Mouse (Mus musculus) inflammation-experienced regulatory T-cells, adult 16 weeks (primary cell): ENCODE measurements around the gene Ccnb1. TPM values are rescaled to one million over a fixed set of nuclear protein-coding genes. Genes with fewer than 3 reads are reported as not detected.

Experiments
- polyA plus RNA-seq: library from polyadenylated mRNA; unstranded; fragments of 100-300 nt; shearing (Covaris generic); gene quantifications from one replicate; pipeline ENCODE4 v1.2.1, GENCODE M21; 2017

Ccnb1 gene
- polyA plus RNA-seq, result 9.7 TPM

GRCm38 (mm10) chr13:100786414-100786867 is at the start of gene Ccnb1:
Gene Ccnb1, minus strand, starts transcription at chr13:100786570.

DNA sequence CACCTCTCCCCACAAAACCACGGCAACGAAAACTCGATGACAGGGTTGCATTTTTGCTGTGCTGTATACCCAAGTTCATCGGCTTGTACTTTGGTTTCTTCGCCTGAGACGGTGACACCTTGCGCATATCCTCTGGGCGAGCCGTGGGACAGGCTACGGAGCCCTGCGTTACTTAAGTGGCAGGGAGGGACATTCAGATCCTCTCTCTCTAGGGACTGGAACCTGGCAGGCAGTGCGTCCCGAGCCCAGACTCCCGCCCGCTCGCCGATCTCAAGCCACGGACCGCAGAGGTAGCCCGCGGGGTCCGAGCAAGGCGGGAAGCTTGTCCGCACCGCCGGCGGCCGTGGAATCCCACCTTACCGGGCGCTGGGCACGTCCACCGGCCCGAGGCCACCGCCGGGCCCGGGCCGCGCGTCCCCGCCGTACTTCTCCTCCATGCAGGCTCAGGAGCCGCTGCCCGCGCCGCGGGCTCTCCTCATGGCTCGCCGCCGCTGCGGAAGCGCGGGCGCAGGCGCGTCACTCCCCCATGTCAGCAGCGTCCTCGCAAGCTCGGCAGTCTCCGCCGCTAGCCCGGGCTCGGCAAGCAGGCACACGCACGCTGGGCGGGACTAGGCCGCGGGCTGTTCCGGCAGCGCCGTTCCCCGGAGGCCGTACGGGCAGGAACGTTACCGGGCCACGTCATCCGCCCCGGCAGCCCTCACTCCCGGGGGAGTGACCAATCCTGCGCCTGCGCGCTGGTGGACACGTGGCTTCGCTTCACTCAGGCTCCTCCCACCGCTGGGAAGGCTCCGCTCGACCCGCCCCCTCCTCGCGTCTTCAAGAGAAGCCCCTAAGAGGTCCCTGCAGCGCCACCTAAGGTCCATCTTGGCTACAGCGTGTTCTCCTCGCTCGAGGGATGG is 46.6 kb upstream of the Ccnb1 start, which contains the start of gene Slc30a5:
TSS of gene Slc30a5 (minus strand) at position 687 of the 899 bp plus-strand sequence.

DNA sequence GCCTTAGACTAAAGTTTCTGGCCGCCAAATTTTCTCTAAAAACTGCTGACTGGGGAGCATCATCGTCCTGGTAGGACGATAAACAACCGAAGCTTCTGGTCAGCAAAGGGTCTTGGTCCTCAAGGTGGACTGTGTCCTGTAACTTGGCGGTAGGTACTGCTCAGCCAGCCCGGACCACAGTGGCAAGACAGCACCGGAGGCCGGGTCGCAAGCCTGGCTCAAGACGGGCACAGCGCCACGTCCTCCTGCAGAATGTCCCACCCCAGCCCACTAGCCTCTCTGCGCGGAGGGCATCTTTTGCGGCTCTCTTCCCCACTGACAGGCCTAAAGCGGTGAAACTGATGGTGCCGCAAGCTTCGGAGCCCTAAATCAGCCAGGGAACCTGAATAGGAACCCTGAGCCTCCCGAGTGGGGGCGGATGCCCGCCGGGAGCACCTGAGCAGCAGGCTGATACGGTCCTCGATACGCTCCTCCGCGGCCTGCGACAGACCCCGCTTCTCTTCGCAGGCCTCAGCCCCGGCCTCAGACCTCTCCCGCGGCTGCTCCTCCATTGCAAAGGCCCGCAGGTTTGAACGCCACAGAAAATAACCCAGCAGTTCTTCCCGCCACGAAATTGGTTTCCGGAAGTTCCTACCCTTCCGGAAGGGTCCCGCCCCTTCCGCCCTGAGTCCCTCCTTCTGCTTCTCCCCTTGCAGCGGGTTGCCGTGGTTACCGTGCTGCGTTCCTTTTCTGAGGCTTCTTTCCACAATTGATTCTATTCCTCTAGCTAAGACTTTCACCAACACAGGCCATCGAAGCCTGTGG is 10.9 kb downstream of the Ccnb1 start, which contains the start of gene Cenph:
TSS of gene Cenph (minus strand) at position 648 of the 804 bp plus-strand sequence.

DNA sequence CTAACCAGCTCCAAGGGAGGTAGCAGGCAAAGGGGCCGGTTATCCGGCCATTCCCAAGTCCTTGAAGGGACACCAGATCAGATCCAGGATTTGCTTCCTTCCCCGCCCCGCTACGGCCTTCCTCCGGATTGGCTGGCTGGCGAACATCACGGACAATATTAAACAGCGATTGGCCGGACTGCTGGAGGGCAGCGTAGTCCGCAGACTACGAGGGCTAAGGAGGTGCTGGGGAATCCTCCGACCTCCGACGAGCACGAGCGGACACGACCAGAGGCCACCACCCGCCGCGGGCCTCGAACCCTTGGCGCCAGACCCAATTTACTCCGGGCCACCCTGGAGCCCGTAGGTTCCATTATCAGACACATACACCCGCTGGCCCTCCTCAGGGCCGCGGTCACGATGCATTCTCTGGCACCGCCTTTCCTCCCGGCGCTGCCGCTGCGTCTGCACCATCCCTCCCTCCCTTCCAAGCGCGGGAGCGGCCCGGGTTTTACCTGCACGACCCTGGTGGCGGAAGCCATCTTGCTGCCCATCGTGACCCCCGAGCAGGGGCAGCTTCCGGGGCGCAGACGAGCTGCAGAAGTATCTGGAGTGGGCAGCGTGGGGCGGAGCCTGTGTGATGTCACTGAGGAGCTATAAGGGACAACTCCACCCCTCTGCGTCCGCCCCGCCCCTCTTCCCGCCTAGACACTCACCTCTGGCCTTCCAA is 42.2 kb downstream of the Ccnb1 start, which contains the start of gene Mrps36:
TSS of gene Mrps36 (minus strand) at position 624 of the 709 bp plus-strand sequence.

GRCm38 (mm10) chr13:100730861-100731176 is 55.6 kb downstream of the Ccnb1 start, which contains the start of gene Cdk7:
Gene Cdk7, minus strand, starts transcription at chr13:100730939.

Other genes with a start within 250 kb of the Ccnb1 start
- gene Ocln, start 233.9 kb downstream of the Ccnb1 start, polyA plus RNA-seq, result 1.7 TPM
- 9.2 TPM for gene Marveld2, start 169.6 kb downstream of the Ccnb1 start, polyA plus RNA-seq
- 134 TPM for gene Ak6, start 135.6 kb downstream of the Ccnb1 start, polyA plus RNA-seq
- 28.7 TPM for gene Rad17, start 135.5 kb downstream of the Ccnb1 start, polyA plus RNA-seq
- 8.3 TPM for gene Taf9, start 135.0 kb downstream of the Ccnb1 start, polyA plus RNA-seq
- 27.9 TPM for gene Ccdc125, start 116.9 kb downstream of the Ccnb1 start, polyA plus RNA-seq
- gene Cdk7, start 55.6 kb downstream of the Ccnb1 start, polyA plus RNA-seq, result 99.6 TPM
- 103 TPM for gene Mrps36, start 41.9 kb downstream of the Ccnb1 start, polyA plus RNA-seq
- 3.3 TPM for gene Cenph, start 10.7 kb downstream of the Ccnb1 start, polyA plus RNA-seq
- gene Slc30a5, start 46.9 kb upstream of the Ccnb1 start, polyA plus RNA-seq, result 14.2 TPM